In genomic region chr10:111666963-111667362, GRCm38 (mm10) we compare ENCODE assay signal across 20 mouse cellular contexts.
"Had no signal": no experiment of that assay in that cellular context is flagged by ENCODE, and none has a peak within 500 bp of the region (broad histone marks: within the 10 kb centered on the region; RNA-seq: fewer than 3 reads in every experiment).

No protein-coding gene starts in this region.

- H3K4me2 ChIP-seq: limb, embryonic 12.5 days; limb, embryonic 15.5 days; liver, embryonic 11.5 days; lung, embryonic 14.5 days; midbrain, embryonic 11.5 days; midbrain, embryonic 15.5 days; neural tube, embryonic 12.5 days; neural tube, embryonic 15.5 days; stomach, embryonic 15.5 days had no signal

- H3K4me3 ChIP-seq: limb, embryonic 12.5 days; limb, embryonic 15.5 days; midbrain, embryonic 15.5 days; neural tube, embryonic 12.5 days; neural tube, embryonic 15.5 days; stomach, embryonic 15.5 days had no signal

- DNase-seq: kidney, postnatal 14 days; kidney, postnatal 4 days; left cerebral cortex, postnatal 4 days; liver, postnatal 0 days; lung, embryonic 14.5 days; lung, postnatal 10 days; lung, postnatal 4 days; right cerebral cortex, adult 18-20 months; right cerebral cortex, postnatal 25 days; spleen, adult 18-20 months; thymus, postnatal 25 days had no signal

- H3K9me3 ChIP-seq: limb, embryonic 12.5 days; limb, embryonic 15.5 days; midbrain, embryonic 15.5 days; neural tube, embryonic 12.5 days; neural tube, embryonic 15.5 days; stomach, embryonic 15.5 days had no signal

- H3K36me3 ChIP-seq: limb, embryonic 12.5 days; limb, embryonic 15.5 days; midbrain, embryonic 15.5 days; neural tube, embryonic 12.5 days; neural tube, embryonic 15.5 days; stomach, embryonic 15.5 days had no signal

- H3K27ac ChIP-seq: limb, embryonic 12.5 days; limb, embryonic 15.5 days; liver, embryonic 14.5 days; midbrain, embryonic 15.5 days; neural tube, embryonic 12.5 days; neural tube, embryonic 15.5 days; stomach, embryonic 15.5 days had no signal

- H3K4me1 ChIP-seq: midbrain, embryonic 15.5 days; neural tube, embryonic 15.5 days had no signal

- H3K27me3 ChIP-seq: limb, embryonic 12.5 days; limb, embryonic 15.5 days; neural tube, embryonic 12.5 days; neural tube, embryonic 15.5 days; stomach, embryonic 15.5 days had no signal

- H3K9ac ChIP-seq: limb, embryonic 12.5 days; limb, embryonic 15.5 days; liver, embryonic 14.5 days; liver, postnatal 0 days; lung, embryonic 14.5 days; midbrain, embryonic 15.5 days; neural tube, embryonic 12.5 days; neural tube, embryonic 15.5 days; stomach, embryonic 15.5 days had no signal

- ATAC-seq: liver, postnatal 0 days; midbrain, embryonic 15.5 days had no signal
